11 mouse cellular contexts compared by ENCODE assay signal in genomic region chr6:127133433-127134245, GRCm38 (mm10). TPM values are rescaled to one million over a fixed set of nuclear protein-coding genes. Genes with fewer than 3 reads are reported as not detected.
DNase-seq lines count a peak whose midpoint lies in the region; ATAC-seq lines count a peak whose summit lies in the region.
"Had no signal": no experiment of that assay in that cellular context is flagged by ENCODE, and none has a peak within 500 bp of the region (broad histone marks: within the 10 kb centered on the region; RNA-seq: fewer than 3 reads in every experiment).

No protein-coding gene starts in this region.

- DNase-seq in right cerebral cortex, postnatal 10 days (ENCODE audit: low spot score in 2 of 2): peak; percentile 62 to 74
- no peak for DNase-seq in right cerebral cortex, adult 2 months (ENCODE audit: low spot score in 2 of 2)
- DNase-seq in forebrain, embryonic 14.5 days (ENCODE audit: low spot score): peak; percentile 91
- DNase-seq in midbrain, embryonic 11.5 days (ENCODE audit: low spot score, missing footprints): peak; percentile 83
- DNase-seq in left cerebral cortex, adult 18-20 months (ENCODE audit: low spot score in 2 of 2): no peak
- no peak for DNase-seq in gastrocnemius, postnatal 4 days (ENCODE audit: low spot score in 2 of 2)
- DNase-seq: cerebellum, postnatal 36 days; heart, adult 18-20 months; kidney, postnatal 14 days; thymus, postnatal 36 days had no signal

- peaks cover 76% of the 10 kb centered on the region for H3K36me3 ChIP-seq in forebrain, embryonic 14.5 days (ENCODE audit: control insufficient read depth, insufficient read depth, low read length)
- H3K36me3 ChIP-seq in midbrain, embryonic 11.5 days (ENCODE audit: control insufficient read depth, insufficient read depth, low read length): peaks cover 17% of the 10 kb centered on the region

- no peaks in the 10 kb centered on the region for H3K9me3 ChIP-seq in forebrain, embryonic 14.5 days (replicated peaks; ENCODE audit: control insufficient read depth, low read length)
- H3K9me3 ChIP-seq in midbrain, embryonic 11.5 days (ENCODE audit: control insufficient read depth, low read length): no peaks in the 10 kb centered on the region

- ATAC-seq in forebrain, embryonic 14.5 days: peak; percentile 91
- peak; percentile 67 for ATAC-seq in midbrain, embryonic 11.5 days (ENCODE audit: low FRiP score)
- no peak for ATAC-seq in megakaryocyte-erythroid progenitor cell, adult 5-6 weeks (replicated peaks; ENCODE audit: low FRiP score, low TSS enrichment, poor library complexity, severe bottlenecking)

- peak overlapping the region; percentile 35; the same call in 1 of the 2 replicates for H3K9ac ChIP-seq in forebrain, embryonic 14.5 days (ENCODE audit: low read length)
- no peak overlapping the region; the same call in 1 of the 2 replicates for H3K9ac ChIP-seq in midbrain, embryonic 11.5 days (ENCODE audit: low read length)

- H3K4me3 ChIP-seq in forebrain, embryonic 14.5 days (ENCODE audit: low read depth, low read length): 0 out of 2 replicates have a peak overlapping the region, but pooled peaks have one; percentile 8
- no peak overlapping the region for H3K4me3 ChIP-seq in midbrain, embryonic 11.5 days (ENCODE audit: low read depth, low read length)

- no peaks in the 10 kb centered on the region for H3K27me3 ChIP-seq in forebrain, embryonic 14.5 days (replicated peaks; ENCODE audit: control insufficient read depth, insufficient read depth, low read length)
- H3K27me3 ChIP-seq in midbrain, embryonic 11.5 days (ENCODE audit: control insufficient read depth, insufficient read depth, low read length): no peaks in the 10 kb centered on the region

- peak overlapping the region; percentile 74 for H3K27ac ChIP-seq in forebrain, embryonic 14.5 days (ENCODE audit: low read depth, low read length)
- H3K27ac ChIP-seq in midbrain, embryonic 11.5 days (ENCODE audit: low read depth, low read length): peak overlapping the region; percentile 32

- 13% methylated on average over 15 of the region's 16 CpGs for WGBS in forebrain, embryonic 14.5 days
- 42% methylated on average over 16 of the region's 16 CpGs for WGBS in midbrain, embryonic 11.5 days

- peaks cover 34% of the 10 kb centered on the region for H3K4me1 ChIP-seq in forebrain, embryonic 14.5 days (ENCODE audit: control insufficient read depth, insufficient read depth, low read length)
- peaks cover 8% of the 10 kb centered on the region; the same call in 1 of the 2 replicates for H3K4me1 ChIP-seq in midbrain, embryonic 11.5 days (ENCODE audit: control insufficient read depth, insufficient read depth, low read length)

- H3K4me2 ChIP-seq in forebrain, embryonic 14.5 days (ENCODE audit: low read length): peak overlapping the region; percentile 39
- H3K4me2 ChIP-seq in midbrain, embryonic 11.5 days: no peak overlapping the region

RNA-seq across cellular contexts. Expression of gene Ccnd2, which starts 18.4 kb away (rescaled TPM):
- 1,278 and 1,343 TPM in 2 replicates for polyA plus RNA-seq in forebrain, embryonic 14.5 days (2014; fragmentation: Nextera tagmentation; extraction: Ambion mirVana)
- 1,627 and 1,717 TPM in 2 replicates for polyA plus RNA-seq in midbrain, embryonic 11.5 days (2014; fragmentation: Nextera tagmentation; extraction: Ambion mirVana)
- total RNA-seq in megakaryocyte-erythroid progenitor cell, adult 5-6 weeks (2014; fragmentation: Nextera tagmentation): 73.8 and 98.1 TPM in 2 replicates
- total RNA-seq in megakaryocyte-erythroid progenitor cell, adult 5-6 weeks (2017): 37.0 and 40.1 TPM in 2 replicates
- 10 to 100 TPM; 79.9 to 83.3 TPM for total RNA-seq in left cerebral cortex, adult 18-20 months (2021)
- 10 to 100 TPM; 80.7 to 85.3 TPM for total RNA-seq in gastrocnemius, postnatal 4 days (2021)

RNA-seq across cellular contexts. Expression of gene Tigar, which starts 24.3 kb away (rescaled TPM):
- polyA plus RNA-seq in forebrain, embryonic 14.5 days (2014; fragmentation: Nextera tagmentation; extraction: Ambion mirVana): 7.4 and 8.1 TPM in 2 replicates
- 5.8 and 6.9 TPM in 2 replicates for polyA plus RNA-seq in midbrain, embryonic 11.5 days (2014; fragmentation: Nextera tagmentation; extraction: Ambion mirVana)
- 0.47 TPM in 1 of 2 replicates, not detected in the other for total RNA-seq in megakaryocyte-erythroid progenitor cell, adult 5-6 weeks (2014; fragmentation: Nextera tagmentation)
- 0.30 and 3.1 TPM in 2 replicates for total RNA-seq in megakaryocyte-erythroid progenitor cell, adult 5-6 weeks (2017)
- total RNA-seq in left cerebral cortex, adult 18-20 months (2021): 10 to 100 TPM; 24.9 to 29.8 TPM
- 10 to 100 TPM; 10.4 to 10.9 TPM for total RNA-seq in gastrocnemius, postnatal 4 days (2021)

Comparison
In these comparisons a context has a peak if more than half of its experiments do, and no peak if none do; other contexts are left out.
1. DNase-seq: peak in right cerebral cortex, postnatal 10 days (2 of 2), forebrain, embryonic 14.5 days (single experiment) and midbrain, embryonic 11.5 days (single experiment); none in right cerebral cortex, adult 2 months (0 of 2), left cerebral cortex, adult 18-20 months (0 of 2) and gastrocnemius, postnatal 4 days (0 of 2).